Mouse (Mus musculus): Measurements from ENCODE around the gene Nup107. TPM values are rescaled to one million over a fixed set of nuclear protein-coding genes. Genes with fewer than 3 reads are reported as not detected.

The Nup107 gene
- polyA plus RNA-seq, 1 experiment from 2014 or later = 104 TPM

GRCm38 (mm10) chr10:117784646-117785045 is 7.9 kb downstream of the Nup107 start:
- Histone ChIP-seq H3K4me3 (ENCODE audit: low read depth, low read length) (no peak overlapping the region), H3K27ac (ENCODE audit: low read depth, low read length) (no peak overlapping the region), H3K9me3 (ENCODE audit: control insufficient read depth, low read length) (no peaks in the 10 kb centered on the region), H3K27me3 (ENCODE audit: control insufficient read depth, insufficient read depth, low read length) (no peaks in the 10 kb centered on the region), H3K36me3 (ENCODE audit: control insufficient read depth, insufficient read depth, low read length) (peaks cover 18% of the 10 kb centered on the region), H3K4me2 (ENCODE audit: low read depth, low read length, severe bottlenecking) (no peak overlapping the region), H3K4me1 (replicated peaks; ENCODE audit: control insufficient read depth, insufficient read depth, low read length) (no peaks in the 10 kb centered on the region), H3K9ac (ENCODE audit: low read length) (no peak overlapping the region)
- ATAC-seq (replicated peaks; ENCODE audit: low FRiP score) (no peak), DNase-seq (ENCODE audit: low spot score) (peak; percentile 11)
- WGBS = 95% methylated on average over 7 of the region's 7 CpGs

DNA sequence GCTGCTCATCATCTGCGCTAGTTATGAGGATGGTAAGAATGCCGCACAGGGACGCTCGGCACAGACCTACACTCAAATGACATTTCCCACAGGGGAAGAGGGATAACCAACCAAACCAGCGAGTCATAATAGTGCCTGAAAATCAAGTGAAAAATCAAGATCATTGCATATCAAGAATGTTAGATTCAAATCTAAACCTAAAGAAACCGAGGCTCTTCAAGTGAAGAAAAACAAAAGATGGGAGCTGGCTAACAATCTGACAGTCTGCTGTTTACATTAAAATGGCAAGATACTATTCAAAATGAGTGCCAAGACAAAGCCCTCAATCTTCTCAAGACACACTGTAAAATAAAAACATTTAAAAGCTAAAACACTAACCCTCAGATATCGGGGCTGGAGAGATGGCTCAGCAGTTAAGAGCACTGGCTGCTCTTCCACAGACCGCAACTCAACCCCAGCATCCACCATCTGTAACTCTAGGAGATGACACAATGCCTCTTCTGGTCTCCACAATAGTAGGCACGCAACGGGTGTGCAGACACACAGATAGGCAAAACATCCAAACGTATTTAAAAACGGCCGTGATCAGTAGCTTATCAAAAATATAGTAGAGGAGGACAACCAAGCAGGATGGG is 8.6 kb downstream of the Nup107 start:
- H3K4me1 ChIP-seq (replicated peaks; ENCODE audit: control insufficient read depth, insufficient read depth, low read length) = no peaks in the 10 kb centered on the region
- peak; percentile 32 for DNase-seq (ENCODE audit: low spot score)
- H3K4me2 ChIP-seq (ENCODE audit: low read depth, low read length, severe bottlenecking) = no peak overlapping the region
- H3K9me3 ChIP-seq (ENCODE audit: control insufficient read depth, low read length) = no peaks in the 10 kb centered on the region
- no peak overlapping the region for H3K27ac ChIP-seq (ENCODE audit: low read depth, low read length)
- ATAC-seq (replicated peaks; ENCODE audit: low FRiP score) = no peak
- H3K9ac ChIP-seq (ENCODE audit: low read length) = no peak overlapping the region
- no peaks in the 10 kb centered on the region for H3K27me3 ChIP-seq (ENCODE audit: control insufficient read depth, insufficient read depth, low read length)
- H3K4me3 ChIP-seq (ENCODE audit: low read depth, low read length) = no peak overlapping the region
- 96% methylated on average over 13 of the region's 13 CpGs for WGBS
- H3K36me3 ChIP-seq (ENCODE audit: control insufficient read depth, insufficient read depth, low read length) = peaks cover 18% of the 10 kb centered on the region

DNA sequence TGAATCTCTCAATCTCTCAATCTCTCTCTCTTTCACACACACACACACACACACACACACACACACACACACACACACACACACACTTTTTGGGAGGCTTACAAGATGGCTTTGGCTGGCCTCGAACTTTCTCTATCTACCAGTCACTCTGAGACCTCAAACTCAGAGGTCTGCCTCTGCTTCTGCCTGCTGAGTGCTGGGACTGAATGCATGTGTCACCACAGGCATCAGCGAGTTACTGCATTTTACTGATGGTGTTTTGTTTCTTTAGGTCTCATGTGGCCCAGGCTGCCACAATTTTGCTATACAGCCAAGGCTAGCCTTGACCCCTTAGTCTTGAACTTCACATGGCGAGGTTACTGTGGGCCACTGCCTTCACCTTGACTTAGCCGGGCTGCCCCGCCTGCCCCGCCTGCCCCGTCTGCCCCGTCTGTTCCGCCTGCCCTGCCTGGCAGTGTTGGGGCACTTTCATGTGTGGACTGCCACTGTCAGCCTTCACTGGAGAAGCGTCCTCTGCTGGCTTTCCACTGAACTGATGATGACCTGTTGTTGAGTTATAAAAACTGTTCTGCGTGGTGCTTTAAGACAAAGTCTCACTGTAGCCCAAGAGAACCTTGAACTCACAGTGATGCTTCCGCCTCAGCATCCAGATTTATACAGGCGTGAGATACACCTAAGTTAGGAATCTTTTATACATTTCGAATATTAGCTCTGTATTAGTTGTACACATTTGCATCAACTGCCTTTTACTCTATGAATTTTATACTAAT is 9.8 kb downstream of the Nup107 start:
- Histone ChIP-seq H3K9me3 (ENCODE audit: control insufficient read depth, low read length) (no peaks in the 10 kb centered on the region), H3K27ac (ENCODE audit: low read depth, low read length) (no peak overlapping the region), H3K36me3 (ENCODE audit: control insufficient read depth, insufficient read depth, low read length) (peaks cover 18% of the 10 kb centered on the region), H3K27me3 (ENCODE audit: control insufficient read depth, insufficient read depth, low read length) (no peaks in the 10 kb centered on the region), H3K4me3 (ENCODE audit: low read depth, low read length) (no peak overlapping the region), H3K4me1 (replicated peaks; ENCODE audit: control insufficient read depth, insufficient read depth, low read length) (no peaks in the 10 kb centered on the region), H3K9ac (ENCODE audit: low read length) (no peak overlapping the region), H3K4me2 (ENCODE audit: low read depth, low read length, severe bottlenecking) (no peak overlapping the region)
- peak; percentile 45 for DNase-seq (ENCODE audit: low spot score)
- ATAC-seq (replicated peaks; ENCODE audit: low FRiP score) = no peak
- 94% methylated on average over 14 of the region's 14 CpGs for WGBS

DNA sequence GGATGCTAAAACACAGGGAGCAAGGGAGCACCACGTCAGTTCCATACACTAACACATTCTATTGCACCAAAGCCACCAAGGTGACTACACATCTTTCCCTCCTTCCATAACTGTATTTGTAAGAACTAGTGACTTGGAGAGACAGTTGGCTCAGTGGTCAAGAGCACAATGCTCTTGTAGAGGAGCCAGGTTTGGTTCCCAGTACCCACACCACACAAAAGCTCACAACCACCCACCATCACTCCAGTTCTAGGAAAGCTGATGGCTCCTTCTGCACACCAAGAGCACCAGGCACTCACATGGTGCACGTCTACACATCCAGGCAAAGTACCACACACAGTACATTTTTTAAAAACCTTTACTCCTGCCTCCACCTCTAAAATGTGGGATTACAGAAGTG is 10.4 kb downstream of the Nup107 start:
- no peak overlapping the region for H3K4me2 ChIP-seq (ENCODE audit: low read depth, low read length, severe bottlenecking)
- H3K4me3 ChIP-seq (ENCODE audit: low read depth, low read length) = no peak overlapping the region
- ATAC-seq (replicated peaks; ENCODE audit: low FRiP score) (no peak), DNase-seq (ENCODE audit: low spot score) (peak; percentile 25)
- H3K36me3 ChIP-seq (ENCODE audit: control insufficient read depth, insufficient read depth, low read length) = peaks cover 18% of the 10 kb centered on the region
- H3K9ac ChIP-seq (ENCODE audit: low read length) = no peak overlapping the region
- H3K9me3 ChIP-seq (ENCODE audit: control insufficient read depth, low read length) = no peaks in the 10 kb centered on the region
- H3K4me1 ChIP-seq (replicated peaks; ENCODE audit: control insufficient read depth, insufficient read depth, low read length) = no peaks in the 10 kb centered on the region
- H3K27me3 ChIP-seq (ENCODE audit: control insufficient read depth, insufficient read depth, low read length) = no peaks in the 10 kb centered on the region
- no peak overlapping the region for H3K27ac ChIP-seq (ENCODE audit: low read depth, low read length)
- 89% methylated on average over 2 of the region's 2 CpGs for WGBS

DNA sequence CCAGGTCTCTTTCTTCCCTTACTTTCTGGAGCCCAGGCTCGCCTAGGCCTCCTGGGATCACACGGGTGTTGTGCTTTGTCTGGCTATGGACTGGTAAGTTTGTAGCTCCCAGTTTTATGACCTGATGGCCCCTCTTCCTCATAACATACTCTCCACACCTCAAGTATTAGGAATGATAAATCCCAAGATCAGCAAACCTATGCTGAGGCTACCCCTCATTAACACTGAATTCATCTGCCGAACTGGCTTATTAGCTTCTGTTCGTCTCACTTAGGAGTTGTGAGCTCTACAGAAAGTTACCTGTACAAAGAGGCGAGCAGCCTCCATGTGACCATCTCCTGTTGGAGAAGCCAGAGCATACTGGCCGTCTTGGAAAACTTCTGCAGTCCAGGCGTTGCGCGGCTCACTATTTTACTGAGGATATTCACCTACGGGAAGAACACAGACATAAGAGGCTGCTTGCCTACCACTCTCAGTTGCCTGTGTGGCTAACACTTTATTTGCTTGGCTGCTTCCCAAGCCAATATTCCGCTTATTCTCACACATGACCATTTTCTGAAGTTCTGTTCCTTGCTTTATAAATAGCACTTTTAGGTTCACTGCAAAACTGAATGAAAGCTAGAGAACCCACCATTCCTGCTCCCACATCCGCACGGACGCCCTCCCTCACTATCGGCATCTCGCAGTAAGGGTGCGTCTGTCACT is 11.3 kb downstream of the Nup107 start:
- Histone ChIP-seq H3K4me2 (ENCODE audit: low read depth, low read length, severe bottlenecking) (no peak overlapping the region), H3K4me3 (ENCODE audit: low read depth, low read length) (no peak overlapping the region), H3K4me1 (replicated peaks; ENCODE audit: control insufficient read depth, insufficient read depth, low read length) (no peaks in the 10 kb centered on the region), H3K9me3 (ENCODE audit: control insufficient read depth, low read length) (no peaks in the 10 kb centered on the region), H3K9ac (ENCODE audit: low read length) (no peak overlapping the region), H3K27me3 (ENCODE audit: control insufficient read depth, insufficient read depth, low read length) (no peaks in the 10 kb centered on the region), H3K36me3 (ENCODE audit: control insufficient read depth, insufficient read depth, low read length) (peaks cover 13% of the 10 kb centered on the region; the same call in 1 of the 2 replicates), H3K27ac (ENCODE audit: low read depth, low read length) (no peak overlapping the region)
- 95% methylated on average over 17 of the region's 17 CpGs for WGBS
- DNase-seq (ENCODE audit: low spot score) = no peak
- ATAC-seq (replicated peaks; ENCODE audit: low FRiP score) = no peak

DNA sequence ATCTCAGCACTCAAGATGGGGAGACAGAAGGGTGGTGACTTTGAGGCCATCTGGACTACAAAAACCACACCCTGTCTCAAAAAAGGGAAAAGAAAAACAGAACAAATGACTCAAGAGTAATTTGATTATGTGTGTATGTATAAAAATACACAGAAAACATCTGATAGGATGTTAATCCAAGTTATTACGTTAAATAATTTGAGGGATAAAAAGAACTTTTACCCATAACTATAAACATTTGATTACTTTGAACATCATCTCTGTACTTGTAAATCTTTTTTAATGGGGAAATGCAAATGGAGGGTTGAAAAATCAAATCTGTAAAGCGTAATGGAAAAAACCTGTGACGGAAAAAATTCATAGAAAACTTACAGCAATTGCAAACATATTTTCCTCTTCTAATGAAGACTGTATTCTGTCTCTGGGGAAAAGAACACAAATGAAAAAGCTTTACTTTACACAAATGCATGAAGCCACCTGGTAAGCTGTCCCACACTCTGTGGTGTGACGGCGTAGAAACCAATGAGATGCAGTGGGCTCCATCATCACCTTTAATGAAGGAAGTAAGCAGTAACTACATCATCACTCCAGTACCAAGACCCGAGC is 12.1 kb downstream of the Nup107 start:
- H3K36me3 ChIP-seq (ENCODE audit: control insufficient read depth, insufficient read depth, low read length) = peaks cover 8% of the 10 kb centered on the region; the same call in 1 of the 2 replicates
- 97% methylated on average over 6 of the region's 6 CpGs for WGBS

DNA sequence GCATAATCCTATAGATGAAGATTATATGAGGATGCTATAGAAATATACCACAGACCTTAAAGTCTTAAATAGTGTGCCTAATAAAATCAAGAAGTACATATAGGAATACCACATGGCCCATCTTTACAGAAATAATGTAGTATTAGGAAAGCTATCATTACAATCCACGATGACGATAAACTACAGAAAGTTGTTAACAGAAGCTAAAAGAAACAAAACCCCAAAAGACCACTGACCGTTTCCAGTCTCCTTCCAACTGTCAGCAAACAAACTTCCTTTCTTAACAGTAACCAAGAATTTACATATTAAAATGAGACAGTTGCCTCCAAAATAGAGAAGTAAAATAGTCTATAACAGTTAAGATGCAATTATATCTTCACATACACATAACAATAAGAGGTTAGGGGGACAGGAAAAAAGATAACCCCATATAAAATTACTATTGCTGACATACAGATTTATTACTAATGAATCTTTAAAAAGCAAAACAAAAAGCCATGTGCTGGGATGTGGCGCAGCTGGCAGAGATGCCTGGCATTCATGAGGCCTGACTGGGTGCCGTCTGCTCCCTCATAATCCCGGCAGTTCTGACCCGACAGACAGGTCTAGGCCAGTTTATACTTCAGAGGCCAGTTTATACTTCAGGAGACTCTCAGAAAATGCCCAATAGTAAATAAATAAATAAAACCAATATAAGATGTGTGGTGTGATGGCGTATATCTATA is 12.8 kb downstream of the Nup107 start:
- H3K36me3 ChIP-seq (ENCODE audit: control insufficient read depth, insufficient read depth, low read length) = peaks cover 7% of the 10 kb centered on the region; the same call in 1 of the 2 replicates
- no peaks in the 10 kb centered on the region for H3K9me3 ChIP-seq (ENCODE audit: control insufficient read depth, low read length)
- DNase-seq (ENCODE audit: low spot score) (no peak), ATAC-seq (replicated peaks; ENCODE audit: low FRiP score) (no peak)
- H3K27ac ChIP-seq (ENCODE audit: low read depth, low read length) = no peak overlapping the region
- H3K4me3 ChIP-seq (ENCODE audit: low read depth, low read length) = no peak overlapping the region
- no peak overlapping the region for H3K4me2 ChIP-seq (ENCODE audit: low read depth, low read length, severe bottlenecking)
- no peaks in the 10 kb centered on the region for H3K4me1 ChIP-seq (replicated peaks; ENCODE audit: control insufficient read depth, insufficient read depth, low read length)
- WGBS = 92% methylated on average over 8 of the region's 8 CpGs
- H3K9ac ChIP-seq (ENCODE audit: low read length) = no peak overlapping the region
- H3K27me3 ChIP-seq (ENCODE audit: control insufficient read depth, insufficient read depth, low read length) = no peaks in the 10 kb centered on the region

More for the DNA sequence above, 12.1 kb downstream of the Nup107 start:
- ATAC-seq (replicated peaks; ENCODE audit: low FRiP score) (no peak), DNase-seq (ENCODE audit: low spot score) (no peak)
- H3K9ac ChIP-seq (ENCODE audit: low read length) = no peak overlapping the region
- H3K4me3 ChIP-seq (ENCODE audit: low read depth, low read length) = no peak overlapping the region
- no peaks in the 10 kb centered on the region for H3K4me1 ChIP-seq (replicated peaks; ENCODE audit: control insufficient read depth, insufficient read depth, low read length)
- no peak overlapping the region for H3K4me2 ChIP-seq (ENCODE audit: low read depth, low read length, severe bottlenecking)
- H3K9me3 ChIP-seq (ENCODE audit: control insufficient read depth, low read length) = no peaks in the 10 kb centered on the region
- H3K27ac ChIP-seq (ENCODE audit: low read depth, low read length) = no peak overlapping the region
- H3K27me3 ChIP-seq (ENCODE audit: control insufficient read depth, insufficient read depth, low read length) = no peaks in the 10 kb centered on the region

DNA sequence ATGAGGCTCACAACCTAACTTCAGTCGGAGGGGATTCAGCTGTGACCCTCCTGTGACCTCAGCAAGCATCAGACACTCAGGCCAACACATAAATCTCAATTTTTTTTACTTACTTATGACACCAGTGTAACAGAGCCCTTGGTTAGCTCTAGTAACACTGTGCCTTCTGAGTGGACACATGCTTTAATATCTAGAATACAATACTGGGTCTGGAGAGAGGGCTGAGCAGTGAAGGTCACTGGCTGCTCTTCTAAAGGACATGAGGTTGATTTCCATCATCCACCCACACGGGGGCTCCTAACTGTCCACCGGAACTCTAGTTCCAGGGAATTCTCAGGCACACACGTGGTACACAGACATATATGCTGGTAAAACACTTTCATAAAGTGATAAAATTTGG is 13.6 kb downstream of the Nup107 start:
- Histone ChIP-seq H3K4me3 (ENCODE audit: low read depth, low read length) (no peak overlapping the region), H3K9ac (ENCODE audit: low read length) (no peak overlapping the region), H3K36me3 (ENCODE audit: control insufficient read depth, insufficient read depth, low read length) (peaks cover 6% of the 10 kb centered on the region; the same call in 1 of the 2 replicates), H3K27me3 (ENCODE audit: control insufficient read depth, insufficient read depth, low read length) (no peaks in the 10 kb centered on the region), H3K9me3 (ENCODE audit: control insufficient read depth, low read length) (no peaks in the 10 kb centered on the region), H3K27ac (ENCODE audit: low read depth, low read length) (no peak overlapping the region), H3K4me1 (replicated peaks; ENCODE audit: control insufficient read depth, insufficient read depth, low read length) (no peaks in the 10 kb centered on the region), H3K4me2 (ENCODE audit: low read depth, low read length, severe bottlenecking) (no peak overlapping the region)
- WGBS = 92% methylated on average over 4 of the region's 4 CpGs
- ATAC-seq (replicated peaks; ENCODE audit: low FRiP score) (no peak), DNase-seq (ENCODE audit: low spot score) (no peak)

Data from forebrain, embryonic 11.5 days (tissue).